Mouse (Mus musculus): ENCODE results near the gene Cbx7.
"Not testable (repeated sequence)": the region's sequence is repeated elsewhere in the genome, so short reads cannot be mapped to it uniquely, and the experiment has no call there.

Gene Cbx7

GRCm38 (mm10) chr15:79950250-79951025, 20.5 kb downstream of the Cbx7 start:
- DNase-seq (ENCODE audit: low spot score in 2 of 2), result peak in 1 of 2 experiments; percentile 52

- DNase-seq (ENCODE audit: low spot score in 2 of 2), result no peak
Measured at GRCm38 (mm10) chr15:79947681-79948080, 23.2 kb downstream of the Cbx7 start.

- peak in 1 of 2 experiments; percentile 34 for DNase-seq (ENCODE audit: low spot score in 2 of 2)
Measured at GRCm38 (mm10) chr15:79946790-79947189, 24.1 kb downstream of the Cbx7 start.

GRCm38 (mm10) chr15:79946022-79946421, 24.9 kb downstream of the Cbx7 start:
- peak; percentile 87 to 89 for DNase-seq (ENCODE audit: low spot score in 2 of 2)

DNA sequence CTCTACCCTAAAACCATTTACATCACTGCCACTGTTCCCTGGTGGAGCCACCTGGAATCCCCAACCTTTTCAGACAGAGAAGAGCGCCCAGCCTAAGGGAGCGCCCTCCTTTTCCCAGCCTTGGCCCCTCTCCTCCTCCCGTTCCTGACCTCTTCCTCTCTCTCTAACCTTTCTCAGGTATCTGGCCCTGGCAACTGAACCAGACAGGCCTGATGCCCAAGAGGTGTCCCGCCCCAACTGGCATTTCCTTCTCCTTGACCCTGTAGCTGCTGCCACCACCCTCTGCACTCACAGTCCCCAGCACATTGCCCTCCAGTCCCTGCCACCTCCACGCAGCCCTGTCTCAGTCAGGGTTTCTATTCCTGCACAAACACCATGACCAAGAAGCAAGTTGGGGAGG, 26.0 kb downstream of the Cbx7 start:
- DNase-seq (ENCODE audit: low spot score in 2 of 2), result no peak

DNA sequence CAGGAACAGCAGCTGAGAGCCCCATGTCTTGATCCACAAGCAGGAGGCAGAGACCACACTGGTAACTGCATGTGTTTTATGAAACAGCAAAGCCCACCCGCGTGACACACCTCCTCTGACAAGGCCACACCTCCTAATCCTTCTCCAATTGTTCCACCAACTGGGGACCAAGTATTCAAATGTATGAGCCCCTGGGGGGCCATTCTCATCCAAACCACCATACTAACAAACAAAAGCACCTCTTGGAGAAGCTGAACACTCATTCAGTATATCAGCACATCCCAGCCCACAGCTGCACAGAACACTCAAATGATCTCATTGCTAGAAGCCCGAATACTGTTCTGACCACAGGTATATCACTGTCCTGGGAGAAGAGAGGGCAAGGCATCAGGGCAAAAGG, 27.3 kb downstream of the Cbx7 start:
- no peak for DNase-seq (ENCODE audit: low spot score in 2 of 2)

DNA sequence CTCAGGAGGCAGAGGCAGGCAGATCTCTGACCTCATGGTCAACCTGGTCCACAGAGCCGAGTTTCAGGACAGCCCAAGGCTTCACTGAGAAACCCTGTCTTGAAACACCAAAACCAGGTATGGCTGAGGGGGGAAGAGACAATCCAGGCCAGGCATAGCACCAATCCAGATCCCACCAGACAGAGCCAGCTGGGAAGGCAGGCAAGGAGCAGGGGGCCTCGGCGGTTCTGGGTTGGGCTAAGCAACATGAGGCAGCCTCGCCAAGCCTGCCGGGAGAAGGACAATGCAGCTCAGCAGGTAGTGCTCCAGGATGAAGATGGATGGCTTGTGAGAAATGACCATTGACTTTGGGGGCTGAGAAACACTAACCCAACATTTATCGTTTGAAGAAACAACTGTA, 28.4 kb downstream of the Cbx7 start:
- DNase-seq (ENCODE audit: low spot score in 2 of 2), result no peak

GRCm38 (mm10) chr15:79940932-79941331, 30.0 kb downstream of the Cbx7 start:
- DNase-seq (ENCODE audit: low spot score in 2 of 2), result peak in 1 of 2 experiments; percentile 41

GRCm38 (mm10) chr15:79939913-79940312, 31.0 kb downstream of the Cbx7 start:
- DNase-seq (ENCODE audit: low spot score in 2 of 2), result no peak

DNA sequence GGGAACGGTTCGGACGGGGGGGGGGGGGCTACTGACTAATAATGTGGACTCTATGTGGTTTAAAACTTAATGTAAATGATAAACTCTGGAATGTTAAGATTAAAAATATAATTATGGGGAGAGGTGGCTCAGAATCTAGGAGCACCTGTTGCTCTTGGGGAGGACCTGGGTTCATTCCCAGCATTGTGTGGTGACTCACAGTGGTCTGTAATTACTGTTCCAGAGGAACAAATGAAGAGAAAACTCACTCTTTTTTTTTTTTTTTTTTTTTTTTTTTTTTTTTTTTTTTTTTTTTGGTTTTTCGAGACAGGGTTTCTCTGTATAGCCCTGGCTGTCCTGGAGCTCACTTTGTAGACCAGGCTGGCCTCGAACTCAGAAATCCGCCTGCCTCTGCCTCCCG, 31.4 kb downstream of the Cbx7 start:
- DNase-seq (ENCODE audit: low spot score in 2 of 2), result not testable (repeated sequence)

DNA sequence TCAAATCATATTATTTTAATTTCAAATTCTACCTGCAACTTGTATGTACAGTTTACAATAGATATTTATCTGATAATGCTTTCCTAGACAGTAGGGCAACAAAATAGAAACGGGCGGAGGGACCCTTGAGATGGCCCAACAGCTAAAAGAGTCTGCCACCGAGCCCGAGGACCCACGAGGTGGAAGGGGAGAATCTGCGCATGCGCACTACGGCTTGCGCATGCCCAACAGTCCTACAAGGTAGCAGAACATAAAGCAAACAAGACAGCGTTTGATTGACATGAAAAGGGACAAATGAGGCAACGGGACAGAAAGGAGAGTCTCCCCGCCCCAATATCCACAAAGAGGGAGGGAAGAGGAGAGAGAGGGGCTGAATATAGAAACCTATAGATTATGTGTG, 31.9 kb downstream of the Cbx7 start:
- no peak for DNase-seq (ENCODE audit: low spot score in 2 of 2)

DNA sequence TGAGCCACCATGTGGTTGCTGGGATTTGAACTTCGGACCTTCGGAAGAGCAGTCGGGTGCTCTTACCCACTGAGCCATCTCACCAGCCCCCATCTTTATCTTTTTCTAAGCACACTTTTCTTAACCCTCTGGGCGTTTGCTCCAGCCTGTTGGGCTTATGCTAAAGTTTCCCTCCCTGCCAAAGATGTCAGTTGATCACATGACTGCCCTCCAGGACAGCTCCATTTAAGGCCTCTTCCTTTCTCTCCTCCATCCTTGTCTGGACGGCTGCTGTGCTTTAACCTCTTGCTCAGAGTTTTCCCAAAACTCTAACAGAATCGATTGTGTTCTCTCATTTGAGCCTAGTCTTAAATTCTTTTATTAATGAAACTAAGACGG, 34.6 kb downstream of the Cbx7 start:
- no peak for DNase-seq (ENCODE audit: low spot score in 2 of 2)

- no peak for DNase-seq (ENCODE audit: low spot score in 2 of 2)
Measured at GRCm38 (mm10) chr15:79935654-79936373, 35.1 kb downstream of the Cbx7 start.

- DNase-seq (ENCODE audit: low spot score in 2 of 2), result no peak
Measured at GRCm38 (mm10) chr15:79934776-79935175, 36.1 kb downstream of the Cbx7 start.

DNA sequence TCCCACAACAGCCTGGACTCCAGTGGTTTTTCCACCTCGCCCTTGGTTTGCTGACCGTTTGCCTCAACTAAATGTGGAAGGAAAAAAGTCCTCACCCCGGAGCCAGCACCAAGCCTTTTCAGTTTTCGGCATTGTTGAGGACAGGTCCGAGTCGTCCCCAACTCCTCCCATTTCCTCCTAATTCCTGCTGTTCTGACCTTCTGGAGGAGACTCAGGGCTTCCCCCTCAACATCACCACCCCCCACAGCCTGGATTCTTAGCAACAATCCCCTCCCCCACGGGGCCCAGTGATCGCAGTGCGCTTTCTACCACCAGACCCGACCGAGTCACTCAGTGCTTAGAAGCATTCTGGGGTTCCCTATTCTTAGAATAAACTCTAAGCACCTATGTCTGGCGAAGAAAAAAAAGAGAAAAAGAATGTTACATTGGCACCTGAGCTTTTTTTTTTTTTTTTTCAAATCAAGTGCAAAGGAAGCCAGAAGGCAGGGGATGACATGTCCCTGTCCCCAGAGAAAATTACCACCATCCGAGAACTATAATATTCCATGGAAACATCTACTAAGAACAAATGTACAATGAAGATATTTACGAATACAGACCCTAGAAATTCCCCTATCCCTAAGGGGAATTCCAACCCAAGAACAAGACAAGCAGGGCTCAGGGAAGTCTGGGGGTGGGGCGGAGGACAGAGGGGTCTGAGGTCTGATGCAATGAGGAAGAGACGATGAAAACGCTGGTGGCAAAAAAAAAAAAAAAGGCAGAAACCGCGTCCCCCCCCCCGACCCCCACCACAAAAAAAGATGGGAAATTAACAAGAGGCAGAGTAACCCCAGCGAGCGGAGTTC, 37.0 kb downstream of the Cbx7 start:
- no peak for DNase-seq (ENCODE audit: low spot score in 2 of 2)

DNA sequence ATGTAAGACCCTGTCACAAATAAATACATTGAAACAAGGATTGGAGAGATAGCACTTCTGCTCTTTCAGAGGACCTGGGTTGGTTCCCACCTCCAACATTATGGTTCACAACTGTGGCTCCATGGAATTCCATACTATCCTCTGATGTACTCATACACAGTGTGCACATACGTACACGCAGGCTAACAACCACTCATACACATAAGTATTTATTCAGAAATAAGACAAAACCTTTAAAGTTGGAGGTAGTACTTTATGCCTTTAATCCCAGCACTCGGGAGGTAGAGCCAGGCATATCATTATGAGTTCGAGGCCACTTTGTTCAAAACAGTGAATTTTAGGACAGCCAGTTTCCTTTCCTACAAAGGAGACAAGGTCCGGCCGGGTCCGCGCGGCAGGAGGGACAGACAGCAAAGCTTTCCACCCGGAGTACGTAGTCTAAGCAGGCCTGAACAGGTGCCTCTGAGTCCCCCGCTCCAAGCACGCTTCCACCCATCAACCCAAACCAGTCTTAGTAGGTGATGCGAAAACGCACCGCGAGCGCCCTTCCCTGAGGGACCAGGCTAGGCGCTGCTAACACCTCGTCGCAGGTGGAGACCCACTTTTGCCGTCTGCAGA, 37.8 kb downstream of the Cbx7 start:
- no peak for DNase-seq (ENCODE audit: low spot score in 2 of 2)

DNA sequence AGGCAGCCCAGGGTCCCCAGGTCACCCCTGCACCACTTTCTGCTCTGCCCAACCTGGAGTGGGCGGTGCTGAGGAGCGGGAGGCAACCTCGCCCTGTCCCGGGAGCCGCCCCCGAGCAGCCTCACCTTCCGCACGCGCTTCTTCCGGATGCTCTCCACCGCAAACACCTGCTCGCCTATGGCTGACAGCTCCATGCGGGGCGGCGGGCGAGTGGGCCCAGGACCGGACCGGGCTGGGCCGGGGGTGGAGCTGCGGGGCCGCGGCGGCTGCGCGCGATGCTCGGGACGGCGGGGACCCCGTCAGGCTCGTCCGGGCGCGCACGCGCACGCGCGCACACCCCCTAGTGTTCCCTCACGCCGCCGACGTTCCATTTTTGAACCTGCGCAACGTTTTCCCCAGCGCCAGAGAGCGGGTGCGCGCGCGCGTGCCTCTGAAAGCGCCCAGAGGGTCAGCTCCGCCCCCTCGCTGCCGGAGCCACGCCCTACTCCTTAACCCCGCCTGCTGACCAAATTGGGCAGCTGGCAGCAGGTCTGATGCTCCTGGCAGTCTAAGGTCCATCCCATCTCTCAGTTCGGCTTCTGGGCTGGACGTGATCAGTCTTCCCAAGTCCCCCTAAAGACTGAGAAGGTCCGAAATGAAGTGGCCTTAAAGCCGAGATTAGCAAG, 38.5 kb downstream of the Cbx7 start:
- DNase-seq (ENCODE audit: low spot score in 2 of 2), result peak; percentile 60 to 80

DNA sequence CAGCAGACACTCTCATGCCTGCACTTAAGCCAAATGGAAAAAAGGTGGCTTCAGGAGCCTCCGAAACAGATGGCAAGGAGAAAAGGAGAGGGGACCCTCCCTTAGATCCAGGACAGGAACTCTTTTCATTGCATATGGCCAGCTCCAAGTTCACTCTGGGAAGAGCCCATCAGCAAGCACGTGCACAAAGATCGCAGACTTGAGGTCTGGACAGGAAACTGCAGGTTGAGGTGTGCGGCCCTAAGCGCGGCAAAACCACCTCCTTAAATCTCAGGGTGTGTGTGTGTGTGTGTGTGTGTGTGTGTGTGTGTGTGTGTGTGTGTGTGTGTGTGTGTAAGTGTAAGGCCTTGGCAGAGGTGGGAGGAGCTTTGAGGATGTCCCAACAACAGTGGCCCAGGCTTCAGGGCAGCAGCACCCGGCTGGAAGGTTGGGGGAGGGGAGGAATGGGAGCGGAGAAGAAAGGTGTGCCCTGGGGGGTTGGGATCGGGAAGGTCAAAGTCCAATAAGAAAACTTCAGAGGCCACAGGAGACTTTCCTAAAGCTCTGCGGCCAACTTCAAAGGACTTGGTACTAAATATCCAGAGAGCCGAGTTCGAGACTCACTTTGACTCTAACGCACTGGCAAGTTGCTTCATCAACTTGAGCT, 39.3 kb downstream of the Cbx7 start:
- no peak for DNase-seq (ENCODE audit: low spot score in 2 of 2)

GRCm38 (mm10) chr15:79929734-79930133, 41.2 kb downstream of the Cbx7 start:
- DNase-seq (ENCODE audit: low spot score in 2 of 2), result no peak

DNA sequence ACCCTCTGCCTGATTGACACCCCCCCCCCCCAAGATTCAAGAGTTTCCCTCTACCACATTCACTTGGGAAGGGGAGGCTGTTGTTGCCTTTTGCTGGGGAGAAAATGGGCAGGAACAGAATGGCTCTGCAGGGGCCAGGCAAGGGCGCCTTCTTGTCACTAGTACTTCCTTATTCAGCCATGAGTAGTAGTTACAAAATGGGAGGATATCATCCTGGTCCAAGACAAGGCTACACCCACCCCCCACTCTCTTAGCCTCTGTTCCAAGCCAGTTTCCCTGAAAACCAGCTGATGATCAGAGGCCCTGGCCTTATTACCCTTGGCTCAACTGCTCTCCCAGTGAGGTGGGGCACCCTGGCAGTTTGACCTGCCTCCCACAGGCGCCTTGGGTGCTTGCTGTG, 42.2 kb downstream of the Cbx7 start:
- no peak for DNase-seq (ENCODE audit: low spot score in 2 of 2)

- no peak for DNase-seq (ENCODE audit: low spot score in 2 of 2)
Measured at GRCm38 (mm10) chr15:79928316-79928715, 42.6 kb downstream of the Cbx7 start.

All from cerebellum, postnatal 4 days (tissue).